Mouse (Mus musculus): Measurements from ENCODE around the gene Sema5b. TPM values are rescaled to one million over a fixed set of nuclear protein-coding genes. Genes with fewer than 3 reads are reported as not detected.
A peak's percentile ranks its signal among the peaks of the same experiment; 100 is the strongest.
"Not testable (repeated sequence)": the region's sequence is repeated elsewhere in the genome, so short reads cannot be mapped to it uniquely, and the experiment has no call there.

Sema5b gene
- total RNA-seq, 1 experiment from 2014 or later = 6.4 TPM

DNA sequence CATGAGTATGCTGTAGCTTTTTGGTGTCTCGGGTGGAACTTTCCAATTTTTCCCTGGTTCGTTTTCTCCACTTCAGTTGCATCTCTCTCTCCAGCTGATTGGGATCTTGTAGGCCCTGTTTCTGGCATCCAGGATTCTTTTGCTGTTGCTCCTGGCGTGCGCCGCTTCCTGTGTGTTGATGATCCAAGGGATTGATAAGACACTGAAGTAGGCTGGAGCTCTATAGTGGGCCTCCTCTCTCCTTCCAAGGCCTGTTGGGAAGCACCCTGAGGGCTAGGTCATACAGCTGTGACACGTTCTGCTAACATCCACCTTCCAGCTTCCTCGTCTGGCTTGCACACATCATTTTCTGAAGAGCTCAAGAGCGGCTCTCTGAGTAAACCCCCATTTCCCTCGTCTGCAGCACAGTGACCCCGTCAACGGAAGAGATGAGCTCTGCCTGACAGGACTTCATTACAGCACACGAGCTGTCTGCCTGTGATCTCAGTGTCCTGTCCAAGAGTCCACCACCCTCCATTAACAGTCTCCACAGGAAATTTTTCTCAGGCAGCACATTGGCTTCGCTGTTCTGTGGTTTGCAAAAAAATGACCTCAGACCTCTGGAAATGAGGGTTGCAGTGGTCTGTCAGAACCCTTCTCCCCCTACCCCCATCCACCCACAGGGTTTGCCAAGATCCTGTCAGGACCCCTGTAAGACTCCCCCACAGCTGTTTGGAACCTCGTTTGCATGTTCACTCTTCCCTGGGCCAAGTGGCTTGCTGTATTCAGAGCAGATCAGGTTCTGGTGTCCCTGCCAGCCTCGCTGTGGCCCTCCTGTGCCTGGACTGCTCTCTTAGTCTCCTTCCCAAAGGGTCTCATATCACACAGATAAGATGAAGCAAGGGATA is 14.9 kb downstream of the Sema5b start:
- DNase-seq = no peak

DNA sequence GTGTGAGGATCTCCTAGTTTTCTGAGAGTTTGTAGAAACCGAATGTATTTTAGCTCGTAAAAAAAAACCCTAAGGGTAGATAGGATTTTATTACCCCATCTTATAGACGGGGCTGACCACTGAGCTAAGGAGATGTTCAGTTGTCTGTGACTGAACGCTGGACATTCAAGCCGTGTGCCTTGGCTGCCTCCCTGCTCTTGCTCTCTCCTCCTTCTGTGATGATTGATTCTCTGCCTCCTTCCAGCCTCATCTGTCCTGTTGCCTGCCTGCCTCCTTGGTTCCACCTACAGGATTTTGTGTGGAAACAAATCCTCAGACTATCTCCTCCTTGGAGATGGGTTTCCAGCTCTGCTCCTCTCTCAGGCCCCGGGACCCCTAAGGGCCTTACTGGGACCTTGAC is 16.1 kb downstream of the Sema5b start:
- no peak for DNase-seq

DNA sequence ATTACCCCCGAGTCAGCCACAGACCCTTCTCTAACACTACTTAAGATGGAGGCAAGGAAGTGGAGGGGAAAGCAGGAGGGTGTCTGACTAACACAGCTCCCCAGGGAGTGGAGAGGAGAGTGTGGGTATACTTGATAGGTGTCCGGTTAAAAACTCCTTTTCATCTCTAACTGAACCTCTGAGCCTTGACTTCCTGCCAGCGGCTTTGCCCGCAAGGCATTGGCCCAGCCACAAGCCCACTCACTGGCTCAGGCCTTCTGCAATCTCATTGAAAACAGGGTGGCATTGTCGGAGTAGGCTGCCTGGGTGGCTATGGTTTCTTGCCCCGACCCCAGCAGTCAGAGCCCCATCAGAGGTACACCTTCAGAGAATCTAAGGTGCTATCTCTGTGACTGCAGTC is 20.6 kb downstream of the Sema5b start:
- DNase-seq = no peak

DNA sequence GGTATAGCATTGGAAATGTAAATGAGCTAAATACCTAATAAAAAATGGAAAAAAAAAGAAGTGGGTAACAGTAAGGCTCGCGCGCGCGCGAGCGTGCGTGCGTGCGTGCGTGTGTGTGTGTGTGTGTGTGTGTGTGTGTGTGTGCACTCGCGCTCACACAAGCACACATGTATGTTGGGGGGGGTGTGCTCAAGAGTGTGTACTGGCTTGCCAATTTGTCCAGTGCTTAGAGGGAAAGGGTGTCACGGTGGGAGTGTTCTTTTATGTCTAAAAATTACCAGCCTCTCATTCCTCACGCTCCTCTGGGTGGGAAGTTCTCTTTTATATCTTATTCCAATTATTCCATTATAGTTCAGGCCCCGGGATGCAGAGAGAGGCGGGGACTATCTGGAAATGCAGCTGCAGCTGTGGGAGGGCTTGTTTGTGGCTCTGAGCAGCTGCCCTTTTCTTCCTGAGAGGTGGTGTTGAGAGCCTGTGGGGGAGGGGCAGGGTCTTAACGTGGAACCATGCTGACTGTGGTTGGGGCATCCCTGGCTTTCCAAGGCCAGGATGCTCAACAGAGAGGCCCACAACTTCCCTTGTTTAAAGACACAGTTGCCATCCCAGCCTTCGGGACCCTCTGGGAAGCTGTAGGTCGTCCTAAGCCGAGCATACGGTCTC is 23.4 kb downstream of the Sema5b start:
- no peak for DNase-seq

DNA sequence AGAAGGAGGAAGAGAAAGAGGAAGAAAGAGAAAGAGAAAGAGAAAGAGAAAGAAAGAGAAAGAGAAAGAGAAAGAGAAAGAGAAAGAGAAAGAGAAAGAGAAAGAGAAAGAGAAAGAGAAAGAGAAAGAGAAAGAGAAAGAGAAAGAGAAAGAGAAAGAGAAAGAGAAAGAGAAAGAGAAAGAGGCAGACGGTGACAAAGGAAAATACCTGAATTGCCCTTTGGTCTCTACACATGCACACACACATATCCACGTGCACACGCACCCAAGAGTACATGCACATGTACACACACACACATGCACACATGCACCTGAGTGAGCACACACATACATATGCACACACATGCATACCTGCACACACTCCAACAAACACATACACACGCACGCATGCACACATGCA is 24.7 kb downstream of the Sema5b start:
- DNase-seq = not testable (repeated sequence)

DNA sequence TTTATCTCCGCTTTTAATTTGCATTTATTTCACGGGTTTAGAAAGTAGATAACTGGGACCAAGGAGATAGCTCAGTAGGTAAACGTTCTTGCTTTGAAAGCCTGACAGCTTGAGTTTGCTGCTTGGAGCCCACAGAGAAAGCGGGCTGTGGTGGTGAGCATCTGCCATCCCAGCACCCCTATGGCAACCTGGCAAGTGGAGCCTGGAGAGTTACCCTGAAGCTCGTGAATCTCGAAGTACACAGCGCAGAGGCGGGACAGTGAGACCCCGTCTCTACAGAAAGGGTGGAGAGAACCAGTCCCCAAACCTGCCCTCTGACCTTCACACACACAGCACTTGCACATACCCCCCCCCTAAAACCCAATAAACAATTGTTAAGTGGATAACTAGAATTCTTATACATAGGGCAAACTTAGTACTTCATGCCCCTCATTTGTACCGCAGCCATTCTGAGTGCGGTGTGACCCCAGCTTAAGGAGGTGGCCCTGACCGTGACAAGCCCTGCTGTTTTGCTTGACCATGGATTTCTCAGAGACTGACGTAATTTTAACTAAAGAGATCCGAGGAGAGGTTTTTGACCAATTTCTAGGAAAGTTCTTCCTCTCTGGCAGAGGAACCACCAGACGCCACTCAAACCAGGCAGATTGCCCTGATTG is 27.4 kb downstream of the Sema5b start:
- DNase-seq = no peak

DNA sequence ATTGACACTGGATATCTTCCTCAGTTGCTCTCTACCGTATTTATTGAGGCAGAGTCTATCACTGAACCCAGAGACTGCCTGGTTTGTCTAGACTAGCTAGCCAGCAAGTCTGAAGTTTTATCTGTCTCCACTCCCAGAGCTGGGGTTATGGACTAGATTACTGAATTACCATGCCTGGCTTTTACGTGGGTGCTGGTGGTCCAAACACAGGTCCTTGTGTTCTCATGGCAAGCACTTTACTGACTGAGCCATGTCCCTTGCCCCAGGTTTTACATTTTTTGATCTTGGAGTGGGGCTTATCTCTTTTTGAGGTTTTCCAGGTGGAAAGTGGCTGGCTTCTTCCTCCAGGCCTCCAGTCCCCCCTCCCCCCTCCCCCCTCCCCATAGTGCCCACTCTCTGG is 28.4 kb downstream of the Sema5b start:
- no peak for DNase-seq

DNA sequence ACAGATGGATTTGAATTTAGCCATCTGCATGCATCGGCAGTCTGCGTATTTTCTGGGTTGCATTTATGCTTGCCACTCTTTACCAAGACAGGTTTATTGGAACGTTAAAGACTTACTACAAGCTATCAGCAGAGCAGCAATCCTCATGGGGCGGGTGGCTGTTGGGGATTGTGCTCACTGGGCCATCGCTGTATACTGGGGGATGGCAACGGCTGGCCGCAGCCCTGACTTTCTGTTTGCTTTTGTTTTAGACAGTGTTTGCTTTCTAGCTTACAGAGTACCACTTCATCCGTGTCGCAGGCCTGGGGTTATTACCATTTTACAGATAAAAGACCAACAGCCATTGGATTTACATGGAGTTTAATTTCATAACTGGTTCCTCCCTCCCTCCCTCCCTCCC is 28.8 kb downstream of the Sema5b start:
- DNase-seq = no peak

DNA sequence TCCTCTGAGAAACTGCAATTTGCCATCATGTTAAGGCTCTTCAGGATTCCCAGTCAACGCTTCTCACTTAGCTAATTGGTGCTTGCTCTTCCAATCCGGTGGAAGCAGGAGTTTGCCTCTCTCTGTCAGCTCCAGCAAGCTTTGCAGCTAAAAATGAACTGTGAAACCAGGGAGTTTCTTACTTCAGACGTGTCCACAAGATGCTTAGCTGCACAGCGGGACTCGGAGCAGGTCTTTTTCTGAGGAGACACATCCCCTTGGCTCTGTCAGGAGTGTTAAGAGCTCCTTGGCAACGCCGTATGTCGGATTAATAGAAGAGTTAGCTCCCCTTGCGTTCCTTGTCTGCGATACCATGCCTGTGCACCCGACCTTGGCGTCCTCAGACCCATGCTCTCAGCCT is 29.7 kb downstream of the Sema5b start:
- DNase-seq = no peak

DNA sequence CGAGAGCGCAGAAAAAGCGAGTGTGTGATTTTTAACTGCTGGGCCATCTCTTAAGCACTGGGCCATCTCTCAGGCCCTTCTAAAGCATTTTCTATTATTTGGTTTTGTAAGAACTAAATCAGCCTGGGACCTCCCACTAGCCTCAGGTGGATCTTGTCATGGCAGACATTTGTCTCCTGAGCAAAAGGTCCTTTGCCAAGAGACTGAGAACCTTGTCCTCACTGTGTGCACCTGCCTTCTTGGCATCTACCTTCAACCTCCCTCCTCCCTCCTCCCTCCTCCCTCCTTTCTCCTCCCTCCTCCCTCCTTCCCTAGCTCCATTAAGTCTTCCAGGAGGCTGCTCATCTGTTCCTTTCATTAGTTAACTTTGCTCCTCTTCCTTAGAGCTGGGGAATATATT is 32.6 kb downstream of the Sema5b start:
- no peak for DNase-seq

DNA sequence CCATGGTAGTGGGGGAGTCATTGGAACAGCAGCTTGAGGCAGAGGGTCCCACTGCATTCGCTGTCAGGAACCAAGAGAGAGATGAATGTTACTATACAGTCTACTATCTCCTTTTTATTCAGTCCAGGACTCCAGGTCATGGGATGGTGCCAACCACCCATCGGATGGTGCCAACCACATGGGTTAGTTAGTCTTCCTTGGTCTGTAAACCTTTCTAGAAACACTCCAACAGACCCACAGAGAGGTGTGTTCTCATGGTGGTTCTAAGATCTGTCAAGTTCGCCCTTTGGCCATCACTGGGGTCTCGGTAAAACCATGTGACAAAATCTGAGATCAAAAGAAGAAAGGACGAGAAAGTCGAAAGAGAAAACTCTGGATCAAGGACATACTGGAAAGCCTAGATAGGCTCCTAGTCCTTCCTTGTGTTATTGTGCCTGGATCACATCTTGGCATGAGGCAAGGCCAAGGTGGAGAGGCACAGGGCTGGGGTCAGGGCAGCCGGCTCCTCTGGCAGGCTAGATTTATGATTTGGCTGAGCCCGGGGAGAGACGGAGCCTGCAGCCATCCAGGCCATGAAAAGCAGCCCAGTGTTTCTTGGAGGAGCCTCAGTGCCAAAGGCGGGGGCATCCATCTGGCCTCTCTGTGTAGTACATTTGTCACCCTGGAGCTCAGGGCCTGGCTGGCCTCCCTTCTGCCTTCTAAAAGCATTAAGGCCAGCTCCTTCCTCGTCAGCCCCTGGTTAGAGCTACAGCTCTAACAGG is 36.4 kb downstream of the Sema5b start:
- DNase-seq = peak; percentile 35

DNA sequence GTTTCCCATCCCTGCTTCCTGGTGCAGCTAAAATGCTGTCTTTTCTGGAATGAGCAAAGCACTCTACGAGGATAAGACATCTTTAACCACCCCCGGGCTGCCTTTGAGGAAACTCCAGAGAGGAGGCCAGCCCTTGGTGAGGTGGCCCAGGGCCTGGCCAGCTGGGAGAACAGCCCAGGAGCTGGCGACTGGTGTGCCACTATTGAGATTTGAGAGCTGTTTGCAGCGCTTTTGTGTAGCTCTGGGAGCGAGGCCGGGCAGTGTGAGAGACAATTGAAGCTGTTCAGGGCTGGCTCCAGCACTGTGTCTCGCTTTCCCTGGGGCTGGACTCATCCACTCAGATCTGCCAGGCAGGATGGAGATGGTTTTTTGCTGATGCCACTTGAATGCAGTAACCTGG is 40.4 kb downstream of the Sema5b start:
- no peak for DNase-seq

DNA sequence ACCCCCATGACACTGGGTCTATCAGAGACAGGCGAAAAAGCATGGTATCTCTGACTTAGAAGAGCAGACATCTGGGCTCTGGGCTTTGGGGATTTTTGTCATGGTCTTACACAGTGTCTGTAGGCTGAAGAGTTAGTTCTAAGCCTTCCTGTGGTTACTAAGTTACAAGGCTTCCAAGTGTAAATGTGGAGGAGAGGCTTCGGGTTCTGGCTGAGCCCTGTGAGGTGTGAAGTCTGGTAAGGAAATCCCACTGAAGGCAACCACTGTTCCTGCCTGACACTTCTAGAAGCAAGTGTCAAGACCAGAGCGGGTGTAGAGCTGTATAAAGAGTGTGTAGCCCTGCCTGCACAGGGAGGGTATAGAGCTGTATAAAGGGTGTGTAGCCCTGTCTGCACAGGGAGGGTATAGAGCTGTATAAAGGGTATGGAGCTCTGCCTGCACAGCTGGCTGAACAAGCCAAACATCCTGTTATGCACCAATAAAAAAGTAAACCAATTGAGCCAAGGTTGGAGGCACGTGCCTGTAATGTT is 42.7 kb downstream of the Sema5b start:
- DNase-seq = no peak

DNA sequence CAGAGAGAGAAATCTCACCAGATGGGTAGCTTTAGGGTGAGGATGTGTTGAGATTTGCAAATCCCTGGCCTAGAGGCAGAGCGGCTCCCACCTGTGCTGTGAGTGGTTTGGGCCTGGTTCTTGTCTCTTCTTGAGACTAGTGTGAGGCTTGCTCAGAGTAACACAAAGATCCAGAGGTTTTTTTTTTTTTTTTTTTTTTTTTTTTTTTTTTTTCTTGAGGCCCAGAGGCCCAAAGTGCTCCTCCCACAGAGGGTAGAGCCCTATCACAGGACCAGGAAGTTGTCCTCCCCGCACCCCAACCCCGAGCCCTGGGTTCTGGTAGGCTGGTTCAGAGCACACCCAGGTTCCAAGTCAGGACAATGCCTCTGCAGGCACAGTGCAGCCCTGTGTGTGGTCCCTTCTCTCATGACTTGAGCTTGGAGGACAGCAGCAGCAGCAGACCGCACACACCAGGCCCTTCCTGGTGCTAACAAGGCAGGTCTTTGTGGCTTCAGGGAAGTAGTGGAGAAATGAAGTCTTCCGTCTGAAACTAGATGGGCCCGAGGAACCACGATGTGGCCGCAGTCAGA is 44.3 kb downstream of the Sema5b start:
- DNase-seq = no peak

DNA sequence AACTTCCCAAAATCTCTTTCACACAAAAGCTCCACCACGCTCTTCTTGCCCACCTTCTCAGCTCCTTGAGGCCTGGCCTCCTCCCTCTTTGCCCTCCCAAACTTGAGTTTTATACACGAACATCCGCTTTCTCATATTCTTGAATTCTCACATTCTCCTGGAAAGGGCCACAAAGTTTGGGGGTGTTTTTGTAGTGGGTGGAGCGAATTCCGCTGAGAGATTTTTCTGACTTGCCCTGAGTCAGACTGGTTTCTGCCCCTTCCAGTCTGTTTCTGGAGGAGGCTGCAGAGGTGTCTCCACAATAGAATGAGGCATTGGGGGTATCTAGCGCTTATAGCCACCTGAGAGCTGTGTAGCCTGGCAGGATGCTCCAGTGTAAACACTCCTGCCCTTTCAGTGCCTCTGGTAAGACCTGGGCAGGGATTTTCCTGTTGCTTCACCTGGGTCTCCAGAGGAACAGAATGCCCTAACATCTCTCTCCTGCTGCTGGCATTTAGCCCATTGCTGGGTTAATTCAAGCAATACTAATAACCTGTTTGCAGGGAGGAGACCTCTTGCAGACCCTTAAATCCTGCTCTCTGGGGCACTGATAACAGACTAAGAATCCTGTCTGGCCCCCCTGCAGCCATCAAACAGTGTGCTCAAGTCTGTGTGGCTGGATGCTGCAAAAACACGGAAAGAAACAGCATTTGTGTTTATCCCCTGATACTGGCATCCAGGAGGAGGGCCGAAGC is 46.3 kb downstream of the Sema5b start:
- no peak for DNase-seq

DNA sequence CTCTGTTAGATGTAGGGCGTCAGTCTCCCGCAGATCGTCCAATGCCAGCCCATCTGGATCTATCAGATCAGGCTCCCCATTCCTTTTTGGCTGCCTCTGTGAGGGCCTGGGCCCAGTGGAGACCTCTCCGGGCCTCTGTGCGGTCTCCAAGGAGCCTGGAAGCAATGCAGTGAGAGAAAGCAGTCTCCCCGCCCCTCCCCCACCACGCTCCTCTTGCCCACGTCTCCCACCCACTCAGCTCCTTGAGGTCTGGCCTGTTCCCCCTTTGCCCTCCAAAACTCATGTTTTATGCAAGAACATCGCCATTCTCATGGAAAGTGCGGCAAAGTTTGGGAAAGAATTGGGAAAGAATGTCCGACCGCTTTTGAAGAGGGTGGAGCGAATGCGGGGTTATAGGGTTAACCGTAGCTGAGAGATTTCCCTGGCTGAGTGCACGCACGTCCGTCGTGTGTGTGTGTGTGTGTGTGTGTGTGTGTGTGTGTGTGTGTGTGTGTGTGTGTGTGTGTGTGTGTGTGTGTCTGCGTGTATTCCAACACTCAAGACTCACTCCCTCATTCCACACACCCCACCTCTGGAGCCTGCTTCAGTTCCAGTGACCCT is 47.0 kb downstream of the Sema5b start:
- no peak for DNase-seq

DNA sequence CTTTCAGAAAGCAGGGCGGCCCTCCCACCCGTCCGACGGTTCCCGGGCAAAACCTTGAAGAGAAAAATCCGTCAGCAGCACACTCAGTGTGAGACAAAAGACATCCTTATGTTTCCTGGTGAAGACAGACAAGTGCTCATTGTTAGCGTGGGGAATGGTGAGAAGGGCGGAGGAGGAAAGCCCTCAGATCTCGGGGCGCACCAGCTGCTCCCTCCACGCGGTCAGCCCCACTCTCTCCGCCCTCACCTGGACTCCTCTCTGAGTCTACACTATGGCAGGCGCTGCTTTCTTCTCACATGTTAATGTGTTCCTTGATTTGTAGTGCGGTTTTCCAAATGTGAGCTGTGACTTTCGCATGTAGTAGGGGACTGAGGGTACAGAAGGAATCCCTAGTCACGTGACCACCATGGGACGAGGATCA is 47.8 kb downstream of the Sema5b start:
- DNase-seq = no peak

DNA sequence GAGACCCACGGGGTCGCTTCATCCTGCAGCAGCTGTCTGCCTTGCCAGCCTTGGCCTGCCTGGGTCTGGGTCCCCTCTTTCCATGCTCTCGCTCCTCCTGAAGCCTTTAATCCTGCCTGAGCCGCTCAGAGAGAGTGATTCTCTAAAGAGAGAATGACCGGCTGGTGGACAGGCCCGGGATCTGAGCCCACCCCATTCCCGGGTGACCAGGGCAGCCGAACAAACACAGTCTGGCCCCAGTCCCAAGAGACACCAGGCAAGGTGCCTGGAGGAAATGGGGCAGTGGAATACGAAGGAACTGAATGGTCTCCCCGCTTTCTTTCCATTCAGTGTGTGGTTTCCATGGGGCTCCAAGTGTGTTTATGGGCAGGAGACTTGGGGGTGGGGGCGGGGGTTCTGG is 50.8 kb downstream of the Sema5b start:
- no peak for DNase-seq

DNA sequence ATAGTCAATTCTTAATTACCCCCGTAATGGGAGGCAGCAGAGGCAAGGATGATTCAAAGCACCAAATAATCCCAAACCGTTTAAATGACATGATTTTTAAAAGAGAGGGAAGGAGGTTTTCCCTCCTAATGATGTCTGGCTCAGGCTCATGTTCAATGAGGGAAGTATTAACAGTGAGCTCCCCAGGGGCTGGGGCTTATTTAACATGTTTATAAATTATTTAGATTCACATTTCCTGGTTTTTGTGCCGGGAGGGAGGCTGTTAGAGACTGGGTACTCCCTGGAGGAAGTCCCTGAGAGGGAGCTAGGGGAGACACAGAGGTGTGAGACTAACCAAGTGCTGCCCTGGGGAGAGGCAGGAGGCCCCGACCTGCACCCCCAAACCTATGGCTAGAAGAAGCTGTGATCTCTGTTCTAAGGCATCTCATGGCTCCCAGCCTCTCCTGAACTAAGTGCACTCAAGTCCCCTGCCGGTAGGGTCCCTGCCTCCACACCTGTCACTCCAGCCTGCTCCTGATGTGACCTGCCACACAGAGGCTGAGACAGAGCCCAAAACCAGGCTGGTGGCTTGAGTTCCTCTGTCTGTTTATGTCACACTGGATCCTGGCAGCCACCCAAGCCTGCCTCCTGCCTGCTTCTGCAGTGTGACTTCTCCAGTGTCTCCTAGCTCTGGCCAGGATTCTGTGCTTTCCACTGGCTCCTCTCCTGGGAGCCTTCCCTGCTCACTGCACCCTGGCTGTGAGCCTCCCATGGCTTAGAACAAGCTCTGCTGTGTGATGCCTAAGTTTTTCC is 51.5 kb downstream of the Sema5b start:
- DNase-seq = peak; percentile 65

DNA sequence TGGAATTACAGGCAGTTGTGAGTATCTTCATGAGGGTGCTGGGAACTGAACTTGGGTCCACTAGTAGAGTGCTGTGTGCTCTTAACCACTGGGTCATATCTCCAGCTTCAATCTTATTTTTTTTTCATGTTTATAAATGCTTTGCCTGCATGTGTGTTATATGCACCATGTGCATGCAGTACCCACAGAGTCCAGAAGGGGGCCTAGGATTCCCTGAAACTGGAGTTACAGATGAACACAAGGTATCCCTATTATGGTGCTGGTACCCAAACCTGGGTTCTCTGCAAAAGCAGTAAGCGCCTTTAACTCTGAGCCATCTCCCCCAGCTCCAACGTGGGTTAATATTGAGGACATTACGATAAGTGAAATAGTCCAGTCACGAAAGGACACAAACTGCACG is 52.5 kb downstream of the Sema5b start:
- DNase-seq = no peak
